Mouse (Mus musculus): ENCODE results near the gene Slc4a5.

- TF ChIP-seq CTCF (IDR thresholded peaks at IDR 0.05; ENCODE audit: low read depth): no peak
- TF ChIP-seq EP300 (IDR thresholded peaks at IDR 0.05; ENCODE audit: low read depth): no peak
Measured at GRCm38 (mm10) chr6:83172240-83172920, 47.2 kb upstream of the Slc4a5 start.
